Mouse (Mus musculus) left cerebral cortex, postnatal 10 days (tissue): ENCODE data around the gene Eef2k. TPM values are rescaled to one million over a fixed set of nuclear protein-coding genes. Genes with fewer than 3 reads are reported as not detected.
"Not testable (repeated sequence)": the region's sequence is repeated elsewhere in the genome, so short reads cannot be mapped to it uniquely, and the experiment has no call there.

Experiments
- DNase-seq, 2 experiments: peaks; one replicate each; pipeline ENCODE4 v3.0.0; 2021 to 2022; ENCODE audit warnings: low spot score in 2 of 2, mixed read lengths in 1 of 2; ENCODE audit errors: extremely low spot score in 1 of 2
- intact Hi-C: fragments of 180-260 bp; cut with DNase I; formaldehyde crosslinking; loops from one replicate; pipeline ENCODE4 v1.15.1; 2025
- total RNA-seq, 2 experiments: library from RNA; stranded (reverse); gene quantifications; 2 replicates each; pipeline ENCODE4 v1.2.3; 2021

Gene Eef2k
- total RNA-seq, 2 experiments from 2014 or later: 45.1 to 46.0 TPM

GRCm38 (mm10) chr7:120913332-120913731 lies 70.7 kb downstream of the Eef2k start:
- intact Hi-C loops: loop anchor here (10.0 kb wide), 1 partner anchor 239 kb away; the partner anchor contains the start of genes Mosmo and Pdzd9
- no peak for DNase-seq

GRCm38 (mm10) chr7:120916262-120916875 lies 73.7 kb downstream of the Eef2k start:
- no peak for DNase-seq
- intact Hi-C loops: loop anchor here (2.0 to 10.0 kb wide), 3 partner anchors 74 to 242 kb away; partner anchors contain the start of genes Eef2k, Mosmo and Pdzd9

GRCm38 (mm10) chr7:120917279-120917591 lies 74.6 kb downstream of the Eef2k start:
- intact Hi-C loops: loop anchor here (2.0 to 10.0 kb wide), 3 partner anchors 74 to 242 kb away; partner anchors contain the start of genes Eef2k, Mosmo and Pdzd9
- DNase-seq: no peak

DNA sequence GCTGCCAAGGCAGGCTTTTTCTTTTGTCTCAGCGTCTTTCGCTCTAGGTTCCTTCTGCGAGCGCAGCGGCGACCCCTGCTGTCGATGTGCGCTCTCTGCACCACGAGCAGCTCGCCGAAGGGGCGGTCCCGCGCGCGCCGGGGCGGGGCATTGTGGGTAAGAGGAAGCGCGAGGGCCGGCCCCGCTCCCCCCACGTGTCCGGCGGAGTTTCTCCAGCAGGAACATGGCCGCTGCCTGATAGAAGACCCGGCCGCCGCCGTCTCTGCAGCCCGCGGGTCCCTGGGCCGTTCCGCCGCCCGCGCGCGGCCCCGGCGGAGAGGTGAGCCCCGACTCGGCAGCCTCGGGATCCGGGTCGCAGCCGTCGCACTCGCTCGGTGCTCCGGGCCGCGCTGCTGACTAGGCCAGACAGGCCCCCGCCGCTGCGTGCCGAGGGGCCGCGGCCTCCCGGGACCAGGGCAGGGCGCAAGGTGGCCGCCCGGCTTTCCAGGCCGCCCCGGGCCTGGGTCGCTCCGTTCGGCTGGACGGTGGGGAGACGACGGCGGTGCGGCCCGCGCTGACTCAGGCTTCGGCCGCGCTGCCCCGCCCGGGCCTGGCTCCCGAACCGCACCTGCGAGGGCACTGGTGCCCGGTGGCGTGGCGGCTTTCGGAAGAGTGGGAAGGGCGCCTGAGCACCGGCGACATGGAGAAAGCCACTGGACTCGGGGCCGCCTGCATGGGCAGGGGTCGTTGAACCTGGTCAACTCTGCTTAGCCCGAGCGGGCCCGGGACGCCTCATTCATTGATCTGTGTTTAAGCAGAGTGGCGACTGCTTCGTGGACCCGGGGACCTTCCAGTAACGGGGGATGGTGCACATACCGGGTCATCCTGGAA lies 75.2 kb downstream of the Eef2k start, which contains the start of gene Polr3e:
Gene Polr3e, plus strand, starts transcription at position 153 of the 870 bp plus-strand sequence.
- intact Hi-C loops: loop anchor here (2.0 to 10.0 kb wide), 3 partner anchors 75 to 243 kb away; partner anchors contain the start of genes Eef2k, Mosmo and Pdzd9
- peak; percentile 98 for DNase-seq

DNA sequence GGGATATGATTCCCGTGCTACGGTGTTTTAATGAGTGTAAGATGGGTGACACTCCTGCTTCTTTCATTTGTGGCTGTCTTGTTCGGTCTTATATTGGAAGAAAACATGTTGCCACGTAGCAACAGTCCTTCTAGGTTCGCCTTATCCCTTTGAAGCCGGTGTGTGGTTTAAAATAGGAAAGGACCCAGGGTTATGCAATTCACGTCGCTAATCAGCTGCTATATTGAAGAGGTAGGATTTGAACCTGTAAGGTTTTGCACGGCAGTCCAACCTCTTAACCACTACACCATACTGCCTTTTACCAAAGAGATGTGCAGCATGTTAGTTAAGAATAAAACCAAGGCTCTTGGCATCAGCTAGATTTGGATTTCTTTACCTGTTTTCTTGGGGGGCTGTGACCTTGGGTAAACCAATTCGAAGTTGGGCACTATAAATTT lies 75.9 kb downstream of the Eef2k start:
- intact Hi-C loops: loop anchor here (10.0 kb wide), 1 partner anchor 244 kb away; the partner anchor contains the start of genes Mosmo and Pdzd9

DNA sequence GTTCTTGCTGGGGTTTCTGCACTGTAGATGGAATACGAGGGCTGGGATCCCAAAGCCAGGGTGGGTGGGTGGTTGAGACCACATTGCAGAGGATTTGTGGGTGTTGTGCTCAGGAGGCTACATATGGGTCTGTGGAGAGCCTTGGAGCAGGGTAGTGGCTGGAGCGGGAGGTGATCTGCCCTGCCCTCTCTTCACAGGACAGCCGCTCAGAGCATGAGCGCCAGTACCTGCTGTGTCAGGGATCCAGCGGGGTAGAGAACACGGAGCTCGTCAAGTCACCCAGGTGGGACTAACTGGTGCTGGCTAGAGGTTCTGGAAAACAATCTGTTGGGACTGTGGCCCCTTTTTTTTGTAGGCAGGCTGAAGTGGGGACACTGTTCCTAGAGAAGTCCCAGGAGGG lies 90.5 kb downstream of the Eef2k start:
- intact Hi-C loops: loop anchor here (5.0 kb wide), 1 partner anchor 129 kb away; no protein-coding TSS in a partner anchor
- no peak for DNase-seq

More for the DNA sequence above, 75.9 kb downstream of the Eef2k start:
- peak in 1 of 2 experiments; percentile 48 for DNase-seq

DNA sequence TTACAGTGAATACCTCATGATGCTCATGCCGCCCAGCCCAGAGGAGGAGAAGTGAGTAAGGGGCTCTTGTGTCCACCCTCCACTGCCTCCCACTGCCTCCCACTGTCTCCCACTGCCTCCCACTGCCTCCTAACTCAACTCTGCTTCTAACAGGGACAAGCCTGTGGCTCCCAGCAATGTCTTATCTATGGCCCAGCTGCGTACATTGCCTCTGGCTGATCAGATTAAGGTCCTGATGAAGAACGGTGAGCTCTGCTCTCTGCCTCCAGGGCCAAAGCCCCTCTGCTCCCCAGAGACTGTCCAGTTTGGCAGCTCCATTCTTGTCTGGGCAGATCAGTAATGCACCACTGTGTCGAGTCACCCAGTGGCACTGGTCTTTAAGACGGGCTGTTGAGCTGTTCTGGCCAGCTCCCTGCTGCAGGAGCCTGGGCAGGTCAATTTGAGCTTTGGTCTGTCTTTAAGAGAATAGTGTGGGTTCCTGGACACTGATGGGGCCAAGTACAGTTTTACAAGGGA lies 91.1 kb downstream of the Eef2k start:
- no peak for DNase-seq
- intact Hi-C loops: loop anchor here (5.0 kb wide), 1 partner anchor 129 kb away; no protein-coding TSS in a partner anchor

DNA sequence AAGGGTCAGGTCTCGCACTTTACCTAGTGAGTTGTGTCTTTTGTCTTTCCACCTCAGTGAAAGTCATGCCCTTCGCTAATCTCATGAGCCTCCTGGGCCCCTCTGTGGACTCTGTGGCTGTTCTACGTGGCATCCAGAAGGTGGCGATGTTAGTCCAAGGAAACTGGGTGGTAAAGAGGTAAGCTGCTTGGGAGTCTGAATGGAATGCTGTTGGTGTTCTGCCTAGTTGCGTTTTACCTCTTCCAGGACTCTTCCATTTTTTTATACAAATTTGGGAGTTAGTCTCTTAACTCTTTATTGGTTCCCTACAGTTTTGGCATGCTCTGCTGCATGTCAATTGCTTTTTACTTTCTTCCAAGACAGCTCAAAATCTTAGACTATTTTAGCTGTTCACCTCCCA lies 92.1 kb downstream of the Eef2k start:
- intact Hi-C loops: loop anchor here (5.0 kb wide), 2 partner anchors 128 to 183 kb away; no protein-coding TSS in a partner anchor
- peak in 1 of 2 experiments; percentile 43 for DNase-seq

DNA sequence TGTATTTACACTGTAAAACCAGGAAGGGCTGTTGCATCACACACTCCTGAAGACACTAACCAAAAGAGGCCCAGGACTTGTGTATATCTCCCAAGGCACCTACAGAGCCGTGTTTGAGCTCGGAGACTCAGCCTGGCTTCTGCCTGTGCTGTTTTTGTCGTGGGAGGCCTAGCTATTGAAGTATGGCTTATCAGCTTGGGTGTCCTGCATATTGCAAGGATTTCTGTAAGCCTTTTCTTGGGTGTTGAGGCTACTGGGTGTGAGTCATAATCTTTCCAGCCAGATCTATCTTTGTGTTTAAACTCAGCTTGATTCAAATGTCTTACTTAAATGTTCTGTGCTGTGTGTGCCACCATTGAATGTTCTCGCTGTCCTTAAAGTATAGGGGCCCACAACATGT lies 93.9 kb downstream of the Eef2k start:
- intact Hi-C loops: loop anchor here (5.0 kb wide), 1 partner anchor 181 kb away; no protein-coding TSS in a partner anchor
- no peak for DNase-seq

GRCm38 (mm10) chr7:120938206-120938605 lies 95.6 kb downstream of the Eef2k start:
- DNase-seq: no peak
- intact Hi-C loops: loop anchor here (5.0 kb wide), 1 partner anchor 179 kb away; no protein-coding TSS in a partner anchor

DNA sequence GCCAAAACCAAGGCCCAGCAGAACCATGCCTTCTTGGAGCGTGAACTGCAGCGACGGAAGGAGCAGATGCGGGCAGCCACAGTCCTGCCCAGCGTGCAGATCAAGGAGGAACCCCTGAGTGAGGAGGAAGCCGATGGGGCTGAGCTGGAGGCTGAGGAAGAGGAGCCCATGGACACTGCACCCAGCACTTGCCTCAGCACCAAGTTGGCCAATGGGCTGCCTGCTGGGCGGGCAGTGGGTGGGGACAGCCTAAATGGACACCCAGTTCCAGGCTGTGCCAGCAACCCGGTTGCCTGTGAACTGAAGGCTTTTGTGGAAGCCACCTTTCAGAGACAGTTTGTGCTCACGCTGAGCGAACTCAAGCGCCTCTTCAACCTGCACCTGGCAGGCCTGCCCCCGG lies 97.7 kb downstream of the Eef2k start:
- DNase-seq: peak in 1 of 2 experiments; percentile 32
- intact Hi-C loops: no loop called here

DNA sequence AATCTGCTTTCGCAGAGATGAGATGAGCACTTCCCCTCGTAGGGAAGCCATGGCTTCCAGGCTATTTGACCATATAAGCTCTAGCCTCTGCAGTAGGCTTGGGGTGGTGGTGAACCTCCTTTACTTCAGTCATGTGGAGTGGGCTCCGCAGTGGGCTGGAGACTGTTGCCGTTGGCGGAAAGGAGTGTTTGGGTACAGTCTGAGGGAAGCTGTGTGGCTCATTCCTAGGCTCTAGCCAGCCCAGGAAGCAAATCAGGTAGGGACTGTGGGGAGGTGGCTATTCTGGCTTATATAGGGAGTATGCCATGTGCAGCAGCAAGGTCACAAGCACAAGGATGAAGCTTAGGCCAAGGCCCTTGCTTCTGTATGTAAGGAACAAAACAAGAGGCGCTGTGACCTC lies 98.6 kb downstream of the Eef2k start:
- DNase-seq: no peak
- intact Hi-C loops: no loop called here

GRCm38 (mm10) chr7:120942506-120942905 lies 99.9 kb downstream of the Eef2k start:
- intact Hi-C loops: no loop called here
- no peak for DNase-seq

DNA sequence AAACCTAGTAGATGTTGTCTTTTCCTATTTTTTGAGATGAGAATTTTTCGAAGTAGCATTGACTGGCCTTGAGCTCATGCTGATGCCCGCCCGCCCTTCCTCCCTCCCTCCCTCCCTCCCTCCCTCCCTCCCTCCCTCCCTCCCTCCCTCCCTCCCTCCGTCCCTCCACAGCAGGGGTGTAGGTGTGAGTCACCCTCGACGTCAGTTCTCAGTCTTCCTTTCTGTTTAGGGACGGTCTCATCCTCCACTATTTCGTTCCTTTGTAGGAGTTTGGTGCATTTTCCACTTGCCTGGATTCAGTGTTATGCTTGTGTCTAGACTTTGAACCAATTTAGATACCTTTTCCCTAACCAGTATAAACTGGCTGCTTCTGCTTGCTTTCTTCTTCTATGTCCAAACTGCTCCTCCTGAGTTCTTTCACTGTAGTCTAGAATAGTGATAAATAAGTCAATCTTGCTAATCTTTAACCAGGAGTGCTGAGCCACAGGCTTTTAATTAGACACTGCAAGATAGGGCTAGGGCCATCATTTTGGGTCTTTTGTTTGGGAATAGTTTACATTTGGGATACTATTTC lies 101.4 kb downstream of the Eef2k start:
- intact Hi-C loops: no loop called here
- no peak for DNase-seq

GRCm38 (mm10) chr7:120953591-120953990 lies 111.0 kb downstream of the Eef2k start:
- DNase-seq, intact Hi-C loops: not testable (repeated sequence)
